Mouse (Mus musculus) stomach, postnatal 0 days (tissue): ENCODE results near the gene Ntf3.

ENCODE experiments used
- CTCF ChIP-seq: IDR thresholded peaks from 2 replicates; pipeline ENCODE4 v1.5.1; 2016; ENCODE audit warnings: antibody characterized with exemption, low read depth, mild to moderate bottlenecking, moderate library complexity
- EP300 ChIP-seq: optimal IDR thresholded peaks from 2 replicates; pipeline ENCODE3; 2016; ENCODE audit warnings: antibody characterized with exemption

DNA sequence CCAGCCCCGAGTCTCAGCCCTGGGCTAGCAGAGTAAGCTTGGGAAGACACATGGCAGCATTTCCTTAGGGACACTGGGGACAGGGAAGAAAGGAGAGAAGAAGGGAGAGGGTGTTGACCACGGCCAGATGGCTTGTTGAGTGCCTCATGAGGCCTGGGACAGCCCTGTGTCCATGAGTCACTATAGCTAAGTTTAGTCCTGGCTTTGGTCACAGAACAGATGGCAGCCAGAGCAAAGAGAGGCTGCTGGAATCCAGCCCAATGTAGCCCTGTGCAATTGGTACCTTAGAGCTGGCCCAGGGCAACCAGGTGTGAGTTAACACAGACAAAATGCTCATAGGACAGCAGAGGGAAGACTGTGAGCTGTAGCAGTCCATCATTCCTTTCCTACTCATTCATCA is 33.2 kb upstream of the Ntf3 start:
- TF ChIP-seq EP300, result no peak
- TF ChIP-seq CTCF, result no peak
